Mouse (Mus musculus) ovary, adult 18-20 months (tissue): Measurements from ENCODE around the gene Rcn3.
"Not testable (repeated sequence)": the region's sequence is repeated elsewhere in the genome, so short reads cannot be mapped to it uniquely, and the experiment has no call there.

Source experiments
- DNase-seq: peaks from one replicate; pipeline ENCODE4 v3.0.0; 2022; ENCODE audit warnings: low spot score, mixed read lengths

Gene Rcn3

GRCm38 (mm10) chr7:45092048-45092447 lies at the start of gene Rcn3:
TSS of gene Rcn3 (minus strand) at chr7:45092221.
- peak; percentile 92 for DNase-seq

GRCm38 (mm10) chr7:45141319-45141718 lies 49.3 kb upstream of the Rcn3 start:
- no peak for DNase-seq

- DNase-seq: no peak
These were observed 48.1 kb upstream of the Rcn3 start for GRCm38 (mm10) chr7:45139904-45140723.

- no peak for DNase-seq
These were observed 46.4 kb upstream of the Rcn3 start for GRCm38 (mm10) chr7:45138403-45138802.

GRCm38 (mm10) chr7:45137171-45138006 lies 45.4 kb upstream of the Rcn3 start:
- no peak for DNase-seq

- DNase-seq: peak; percentile 84
These were observed 44.1 kb upstream of the Rcn3 start, which contains the start of the genes Gm45713 and Flt3l for GRCm38 (mm10) chr7:45135993-45136567. TSS of gene Gm45713 (minus strand) at chr7:45136231. TSS of gene Flt3l (minus strand) at chr7:45136432.

GRCm38 (mm10) chr7:45135370-45135769 lies 43.3 kb upstream of the Rcn3 start:
- no peak for DNase-seq

GRCm38 (mm10) chr7:45134544-45135026 lies 42.6 kb upstream of the Rcn3 start:
- no peak for DNase-seq

GRCm38 (mm10) chr7:45133446-45134159 lies 41.6 kb upstream of the Rcn3 start:
- DNase-seq: no peak

GRCm38 (mm10) chr7:45131850-45132249 lies 39.8 kb upstream of the Rcn3 start:
- DNase-seq: no peak

- DNase-seq: no peak
These were observed 37.9 kb upstream of the Rcn3 start for GRCm38 (mm10) chr7:45129776-45130512.

GRCm38 (mm10) chr7:45129318-45129717 lies 37.3 kb upstream of the Rcn3 start:
- no peak for DNase-seq

- DNase-seq: peak; percentile 99
These were observed 36.7 kb upstream of the Rcn3 start, which contains the start of gene Rpl13a for GRCm38 (mm10) chr7:45128624-45129246. TSS of gene Rpl13a (minus strand) at chr7:45128761.

- no peak for DNase-seq
These were observed 35.7 kb upstream of the Rcn3 start for GRCm38 (mm10) chr7:45127700-45128224.

- no peak for DNase-seq
These were observed 35.1 kb upstream of the Rcn3 start for GRCm38 (mm10) chr7:45126844-45127699.

GRCm38 (mm10) chr7:45126147-45126843 lies 34.3 kb upstream of the Rcn3 start:
- DNase-seq: no peak

GRCm38 (mm10) chr7:45125649-45126048 lies 33.6 kb upstream of the Rcn3 start:
- DNase-seq: not testable (repeated sequence)

GRCm38 (mm10) chr7:45125144-45125600 lies 33.2 kb upstream of the Rcn3 start:
- DNase-seq: no peak
